Mouse (Mus musculus) gastrocnemius, postnatal 36 days (tissue): ENCODE measurements around the gene Tmem179b. TPM values are rescaled to one million over a fixed set of nuclear protein-coding genes. Genes with fewer than 3 reads are reported as not detected.
"Not testable (repeated sequence)": the region's sequence is repeated elsewhere in the genome, so short reads cannot be mapped to it uniquely, and the experiment has no call there.

Experiments used
- DNase-seq, 2 experiments: peaks; one replicate each; pipeline ENCODE4 v3.0.0; 2022
- intact Hi-C: fragments of 180-260 bp; cut with DNase I; formaldehyde crosslinking; loops from one replicate; pipeline ENCODE4 v1.15.1; 2025
- microRNA-seq, 2 experiments: library from miRNA; unstranded; fragments of <30 nt; microRNA quantifications; one replicate each; pipeline ENCODE4 v1.2.0; 2021
- total RNA-seq, 2 experiments: library from RNA; stranded (reverse); gene quantifications; 2 replicates each; pipeline ENCODE4 v1.2.3; 2021

The Tmem179b gene
- total RNA-seq, 2 experiments from 2014 or later, result 6.1 to 8.2 TPM

DNA sequence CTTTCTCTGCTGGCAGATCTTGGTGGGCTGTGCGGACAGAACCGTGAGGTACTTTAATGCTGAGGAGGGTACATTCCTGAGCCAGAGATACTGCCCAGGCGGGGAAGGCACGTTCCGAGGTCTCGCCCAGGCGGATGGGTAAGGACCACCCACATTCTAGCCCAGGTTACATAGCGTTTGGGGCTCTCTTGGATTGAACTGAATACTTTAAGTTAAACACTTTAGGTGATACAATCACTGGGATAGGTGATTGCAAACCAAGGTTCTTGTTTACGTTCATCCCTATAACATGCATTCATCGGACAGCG is 38.2 kb downstream of the Tmem179b start:
- intact Hi-C loops, result no loop called here
- DNase-seq, result no peak

DNA sequence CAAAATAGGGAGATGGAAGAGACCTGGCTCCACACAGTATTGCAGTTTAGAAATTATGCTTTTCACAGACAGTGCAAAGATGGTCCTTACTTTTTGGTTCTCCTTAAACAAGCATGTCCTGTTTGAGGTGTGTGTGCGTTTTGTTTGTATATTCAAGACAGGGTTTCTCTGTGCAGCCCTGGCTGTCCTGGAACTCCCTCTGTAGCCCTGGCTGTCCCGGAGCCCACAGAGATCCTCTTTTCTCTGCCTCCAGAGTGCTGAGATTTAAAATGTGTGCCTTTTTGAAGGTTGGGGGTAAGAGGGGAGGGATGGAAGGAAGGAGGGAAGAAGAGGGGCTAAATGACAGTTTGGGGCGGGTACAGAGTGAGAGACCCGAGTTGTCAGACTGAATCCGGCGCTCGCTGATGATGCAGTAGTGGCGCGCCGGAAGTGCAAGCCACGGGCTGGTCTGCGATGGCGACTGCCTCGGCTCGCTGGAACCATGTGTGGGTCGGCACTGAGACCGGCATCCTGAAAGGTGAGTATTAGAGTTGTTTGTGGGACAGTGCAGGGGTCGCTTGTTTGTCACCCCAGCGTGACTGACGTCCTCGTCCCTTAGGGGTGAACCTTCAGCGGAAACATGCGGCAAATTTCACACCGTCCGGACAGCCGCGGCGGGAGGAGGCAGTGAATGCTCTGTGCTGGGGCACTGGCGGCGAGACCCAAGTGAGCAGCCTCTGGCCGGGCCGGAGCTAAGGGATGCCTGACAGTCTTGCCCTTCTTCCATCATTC is 38.7 kb downstream of the Tmem179b start, which contains the start of gene Wdr74:
TSS of gene Wdr74 (plus strand) at position 439 of the 771 bp plus-strand sequence.
- intact Hi-C loops, result no loop called here
- DNase-seq, result peak; percentile 85 to 88

DNA sequence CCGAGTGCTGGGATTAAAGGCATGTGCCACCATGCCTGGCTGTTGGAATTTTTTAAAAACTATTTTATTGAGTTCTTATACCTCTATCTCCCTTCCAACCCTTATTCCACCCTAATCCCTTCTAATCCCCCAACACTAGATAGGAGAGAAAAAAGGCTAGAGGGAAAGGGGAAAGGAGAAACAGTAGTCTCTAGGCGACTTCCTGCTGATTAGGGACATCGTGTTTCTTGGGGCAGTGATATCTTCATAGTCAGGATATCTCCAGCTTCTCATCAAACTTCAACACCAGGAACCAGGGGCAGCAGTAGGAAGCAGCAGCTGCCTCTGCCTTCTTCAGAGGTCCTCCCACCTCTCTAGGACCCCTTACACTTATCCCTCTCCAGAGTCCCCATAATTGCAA is 39.9 kb downstream of the Tmem179b start:
- DNase-seq, result no peak
- intact Hi-C loops, result no loop called here

DNA sequence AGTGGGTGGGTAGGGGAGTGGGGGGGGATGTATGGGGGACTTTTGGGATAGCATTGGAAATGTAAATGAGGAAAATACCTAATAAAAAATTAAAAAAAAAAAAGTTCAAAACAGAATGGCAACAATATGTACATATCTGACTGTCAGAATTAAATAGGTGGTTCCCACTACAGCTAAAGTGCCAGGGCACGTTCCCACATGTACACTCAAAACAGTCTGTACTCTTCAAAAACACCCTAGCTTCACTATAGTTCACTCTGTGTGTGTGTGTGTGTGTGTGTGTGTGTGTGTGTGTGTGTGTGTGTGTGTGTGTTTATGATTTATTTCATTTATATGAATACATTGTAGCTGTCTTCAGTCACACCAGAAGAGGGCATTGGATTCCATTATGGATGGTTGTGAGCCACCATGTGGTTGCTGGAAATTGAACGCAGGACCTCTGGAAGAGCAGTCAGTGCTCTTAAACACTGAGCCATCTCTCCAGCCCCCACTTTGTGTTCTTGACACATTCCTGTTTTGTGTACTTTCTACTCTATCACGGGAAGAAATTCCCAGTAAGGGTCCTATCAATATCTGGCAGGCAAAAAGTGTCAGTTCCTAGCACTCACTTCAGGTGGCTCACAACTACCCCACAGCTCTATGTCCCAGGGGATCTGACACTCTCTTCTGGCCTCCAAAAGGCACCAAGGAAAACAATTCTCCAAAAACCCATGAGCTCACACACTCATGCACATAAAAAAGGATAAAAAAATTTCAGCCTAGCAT is 45.8 kb downstream of the Tmem179b start:
- intact Hi-C loops, DNase-seq: not testable (repeated sequence)

DNA sequence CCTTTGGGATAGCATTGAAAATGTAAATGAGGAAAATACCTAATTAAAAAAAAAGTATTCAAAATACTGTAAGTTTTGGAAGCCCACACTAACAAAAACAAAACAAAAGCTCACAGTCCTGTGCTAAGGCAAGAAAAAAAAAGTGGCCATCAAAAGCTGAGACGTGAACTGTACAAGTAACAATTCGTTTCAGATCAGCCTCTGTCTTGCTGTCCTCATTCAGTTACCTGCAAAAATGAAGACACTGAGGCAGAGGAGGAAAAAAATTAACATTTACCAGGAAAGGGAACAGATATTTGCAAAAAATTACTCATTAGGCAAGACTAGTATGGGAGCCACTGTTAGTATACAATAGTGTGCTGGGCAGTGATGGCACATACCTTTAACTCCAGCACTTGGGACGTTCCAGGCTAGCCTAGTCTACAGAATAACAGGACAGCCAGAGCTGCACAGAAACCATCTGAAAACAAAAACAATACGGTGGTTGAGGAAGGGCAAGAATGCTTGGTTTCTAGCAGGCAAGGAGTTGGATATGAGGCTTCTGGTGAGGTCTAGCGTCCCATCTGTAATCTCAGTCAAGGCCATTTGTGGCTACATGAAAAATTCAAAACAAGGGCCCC is 46.7 kb downstream of the Tmem179b start:
- intact Hi-C loops, result no loop called here
- DNase-seq, result no peak

DNA sequence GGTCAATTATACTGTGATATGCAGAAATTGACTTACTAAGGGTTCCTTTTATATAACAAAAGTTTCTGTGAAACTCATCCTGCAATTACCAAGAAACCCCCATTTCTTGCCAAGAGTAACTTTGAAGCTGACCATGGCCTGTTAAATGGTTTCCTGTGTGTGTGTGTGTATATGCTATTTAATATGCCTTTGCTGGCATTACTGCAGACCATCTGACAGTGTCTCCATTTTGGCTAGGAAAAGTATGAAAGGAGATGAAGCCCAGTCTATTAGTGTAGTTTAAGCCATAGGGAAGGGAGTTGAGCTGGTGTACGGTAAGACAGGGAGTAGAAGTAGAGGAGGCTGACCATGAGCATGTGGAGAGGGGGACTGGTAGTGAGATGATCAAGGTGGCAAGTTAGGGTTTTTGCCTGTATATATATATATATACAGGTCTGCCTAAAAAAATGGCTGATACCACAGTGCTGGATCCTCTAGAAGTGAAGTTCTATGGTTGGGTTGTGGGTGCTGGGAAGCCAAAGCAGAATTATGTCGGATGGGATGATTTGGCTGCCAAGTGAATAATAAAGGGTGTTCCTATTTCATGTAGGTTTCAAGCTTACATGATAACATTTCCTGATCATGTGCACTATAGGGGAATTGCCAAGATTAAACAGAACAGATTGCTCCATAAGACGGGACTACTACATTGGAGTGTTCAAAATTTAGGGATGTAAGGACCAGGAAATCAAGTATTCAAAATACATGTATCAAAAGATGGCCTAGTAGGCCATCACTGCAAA is 47.5 kb downstream of the Tmem179b start:
- intact Hi-C loops, result no loop called here
- no peak for DNase-seq

DNA sequence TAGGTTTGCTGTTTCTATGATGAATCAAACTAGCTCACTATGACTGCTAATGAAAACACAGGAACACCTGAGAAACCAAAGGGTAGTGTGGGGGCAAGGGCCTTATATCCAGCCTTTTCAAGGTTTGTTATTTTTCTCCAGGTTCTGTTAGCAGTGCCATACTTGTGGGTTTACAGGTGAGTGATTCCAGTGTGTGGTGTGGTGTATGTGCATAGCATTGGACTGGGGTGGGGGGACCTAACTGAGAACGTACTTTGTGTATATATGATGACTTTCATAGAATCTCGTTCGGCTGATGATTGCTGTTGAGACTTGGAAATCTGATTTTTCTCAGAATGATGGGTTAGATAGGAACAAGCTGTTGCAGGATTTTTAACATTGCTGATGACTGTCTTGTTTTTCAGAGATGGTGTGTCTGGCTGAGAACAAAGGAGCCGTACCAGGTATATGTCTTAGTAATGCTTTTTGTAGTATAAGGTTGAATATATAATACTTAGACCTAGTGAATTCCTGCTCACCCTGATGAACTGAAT is 49.1 kb downstream of the Tmem179b start:
- intact Hi-C loops, result no loop called here

DNA sequence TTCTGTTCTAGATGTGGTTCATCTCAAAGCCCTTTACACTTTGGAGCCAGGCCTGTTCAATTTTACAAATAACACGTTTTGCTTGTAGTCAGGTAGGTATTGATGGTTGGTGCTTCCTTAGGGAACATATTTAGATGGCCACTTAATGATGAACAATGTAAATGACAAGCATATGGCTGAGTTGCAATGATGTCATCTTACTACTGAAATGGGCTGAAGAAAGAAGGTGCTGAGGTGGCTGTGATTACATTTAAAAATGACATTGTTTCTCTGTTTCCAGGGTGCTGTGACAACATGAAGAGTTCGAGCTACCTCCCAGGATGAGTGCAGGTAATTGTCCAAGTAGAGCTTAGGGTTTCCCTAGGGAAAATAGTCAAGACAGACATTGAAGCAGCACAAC is 49.9 kb downstream of the Tmem179b start:
- intact Hi-C loops, result no loop called here
- no peak for DNase-seq

More for the DNA sequence above, 49.1 kb downstream of the Tmem179b start:
- no peak for DNase-seq

DNA sequence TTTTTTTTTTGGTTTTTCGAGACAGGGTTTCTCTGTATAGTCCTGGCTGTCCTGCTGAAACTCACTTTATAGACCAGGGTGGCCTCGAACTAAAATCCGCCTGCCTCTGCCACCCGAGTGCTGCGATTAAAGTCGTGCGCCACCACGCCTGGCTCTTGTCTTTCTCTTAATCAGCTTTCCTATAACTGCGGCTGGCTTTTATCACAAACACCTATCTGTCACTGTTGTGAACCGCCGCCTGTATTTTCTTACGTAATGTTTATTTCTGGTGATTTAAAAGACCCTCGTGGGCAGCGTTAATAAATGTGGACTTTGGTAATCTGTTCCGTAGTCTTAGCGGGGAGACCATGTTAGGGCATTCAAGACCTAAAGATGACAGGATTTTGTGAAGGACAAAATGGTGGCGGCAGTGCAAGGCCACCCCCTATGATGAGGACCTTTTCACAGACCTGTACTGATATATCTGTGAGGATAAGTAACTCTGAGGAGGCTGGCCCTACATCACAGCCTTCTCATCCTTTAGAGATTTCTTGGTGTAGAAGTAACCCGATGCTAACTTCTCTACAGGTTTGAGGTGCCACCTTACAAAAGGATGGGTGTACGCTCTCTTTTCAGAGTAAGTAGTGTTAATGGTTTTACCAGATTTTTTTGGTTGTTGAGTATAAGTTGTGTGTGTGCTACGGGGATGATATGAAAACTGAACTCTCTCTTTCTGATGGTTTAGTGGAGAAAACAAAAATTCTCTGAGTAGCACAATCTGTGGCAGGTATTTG is 50.5 kb downstream of the Tmem179b start:
- intact Hi-C loops, result no loop called here
- no peak for DNase-seq

DNA sequence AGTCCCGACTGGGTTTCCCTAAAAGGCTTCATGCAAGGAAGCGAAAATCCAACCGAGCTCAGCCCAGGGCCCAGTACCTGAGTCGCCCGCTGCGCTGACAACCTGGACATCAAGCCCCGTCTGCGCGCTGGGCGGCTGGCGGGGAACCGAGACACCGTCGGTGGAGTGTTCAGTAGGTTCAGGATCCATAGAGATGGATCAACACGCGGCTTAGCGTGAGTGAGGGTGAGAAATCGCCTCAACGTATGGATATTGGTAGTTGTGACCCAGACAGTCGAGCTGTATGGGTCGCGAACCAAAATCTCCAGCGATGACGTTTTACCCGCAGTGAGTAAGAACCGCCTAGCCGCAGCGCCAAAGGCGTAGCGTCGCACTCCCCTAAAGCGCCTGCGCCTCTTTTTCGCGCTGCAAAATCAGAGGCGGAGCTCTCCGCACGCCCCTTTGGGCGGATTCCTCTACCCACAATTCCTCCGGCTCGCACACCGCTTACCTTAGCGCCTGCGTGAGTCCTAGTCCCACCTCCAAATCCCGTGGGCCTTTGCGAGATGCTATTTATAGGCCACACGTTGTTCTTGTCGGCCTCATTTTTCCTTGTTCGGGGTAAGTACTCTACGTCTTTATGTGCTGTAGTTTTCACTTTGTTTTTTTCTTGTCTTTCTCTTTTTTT is 51.2 kb downstream of the Tmem179b start, which contains the start of gene Slc3a2:
TSS of gene Slc3a2 (minus strand) at position 463 of the 667 bp plus-strand sequence.
- DNase-seq, result peak; percentile 89 to 96
- intact Hi-C loops, result no loop called here

DNA sequence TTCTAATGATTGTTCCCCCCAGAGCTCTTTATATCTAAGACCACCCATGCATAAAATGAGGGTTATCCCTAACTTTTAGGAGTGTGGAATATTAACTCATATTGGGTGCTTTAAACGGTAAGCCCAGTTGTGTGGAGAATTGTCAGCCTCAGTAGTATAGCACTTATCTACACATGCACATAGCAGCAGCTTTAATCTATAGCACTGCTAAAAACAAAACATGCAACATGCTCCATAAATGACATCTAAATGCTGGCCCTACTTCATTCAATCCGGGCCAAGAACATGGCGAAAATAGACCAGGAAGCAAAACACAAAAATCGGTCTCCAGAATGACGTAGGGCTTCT is 51.7 kb downstream of the Tmem179b start:
- no peak for DNase-seq
- intact Hi-C loops, result no loop called here

Small RNA genes lying within 50 kb of the gene (microRNA-seq; reads per million reads assigned to microRNA genes)
- 0 reads per million in 2 experiments for gene Mir6992

Other genes with a start within 250 kb of the Tmem179b start
- not detected for gene Slc22a8, start 183.2 kb downstream of the Tmem179b start, total RNA-seq
- not detected for gene Slc22a6, start 156.4 kb downstream of the Tmem179b start, total RNA-seq
- not detected for gene Chrm1, start 110.7 kb downstream of the Tmem179b start, total RNA-seq
- gene Slc3a2, start 51.1 kb downstream of the Tmem179b start, total RNA-seq, result 10 to 100 TPM; 27.9 to 30.0 TPM
- gene Wdr74, start 38.6 kb downstream of the Tmem179b start, total RNA-seq, result 10 to 100 TPM; 15.2 to 20.4 TPM
- gene 1700092M07Rik, start 33.7 kb downstream of the Tmem179b start, total RNA-seq, result under 1 TPM in 1 of 2 experiments, not detected in 1; 0.66 TPM
- 10 to 100 TPM; 19.0 to 19.9 TPM for gene Stx5a, start 33.1 kb downstream of the Tmem179b start, total RNA-seq
- 10 to 100 TPM; 24.1 to 32.9 TPM for gene Nxf1, start 17.4 kb downstream of the Tmem179b start, total RNA-seq
- 10 to 100 TPM; 79.6 to 84.2 TPM for gene Tmem223, start 3.5 kb downstream of the Tmem179b start, total RNA-seq
- 1 to 10 TPM; 4.6 to 4.9 TPM for gene Taf6l, start 11.9 kb upstream of the Tmem179b start, total RNA-seq
- 10 to 100 TPM; 32.0 to 35.4 TPM for gene Polr2g, start 24.1 kb upstream of the Tmem179b start, total RNA-seq
- under 1 TPM; 0.42 to 0.74 TPM for gene Zbtb3, start 28.1 kb upstream of the Tmem179b start, total RNA-seq
- gene Ttc9c, start 44.9 kb upstream of the Tmem179b start, total RNA-seq, result 1 to 10 TPM; 9.2 TPM
- 10 to 100 TPM; 31.0 to 36.6 TPM for gene Hnrnpul2, start 45.5 kb upstream of the Tmem179b start, total RNA-seq
- gene AC129217.1, start 55.3 kb upstream of the Tmem179b start, total RNA-seq, result 1 to 10 TPM in 1 of 2 experiments, not detected in 1; 1.4 TPM
- 10 to 100 TPM; 15.9 to 17.8 TPM for gene Bscl2, start 63.0 kb upstream of the Tmem179b start, total RNA-seq
- not detected for gene Gng3, start 64.7 kb upstream of the Tmem179b start, total RNA-seq
- gene Lrrn4cl, start 76.3 kb upstream of the Tmem179b start, total RNA-seq, result 1 to 10 TPM; 5.8 to 8.8 TPM
- gene Ubxn1, start 97.0 kb upstream of the Tmem179b start, total RNA-seq, result 100 to 1,000 TPM; 197 to 321 TPM
- 10 to 100 TPM; 56.4 to 67.2 TPM for gene Uqcc3, start 106.5 kb upstream of the Tmem179b start, total RNA-seq
- gene Lbhd1, start 109.3 kb upstream of the Tmem179b start, total RNA-seq, result 1 to 10 TPM; 3.5 TPM
- not detected for gene Gm49403, start 109.5 kb upstream of the Tmem179b start, total RNA-seq
- 10 to 100 TPM; 15.6 to 17.1 TPM for gene 1810009A15Rik, start 114.4 kb upstream of the Tmem179b start, total RNA-seq
- under 1 TPM in 1 of 2 experiments, not detected in 1; 0.84 TPM for gene Gm49416, start 114.5 kb upstream of the Tmem179b start, total RNA-seq
- gene Ints5, start 118.5 kb upstream of the Tmem179b start, total RNA-seq, result 1 to 10 TPM; 8.4 to 9.4 TPM
- 10 to 100 TPM; 19.3 to 19.9 TPM for gene Ganab, start 123.6 kb upstream of the Tmem179b start, total RNA-seq
- gene B3gat3, start 145.9 kb upstream of the Tmem179b start, total RNA-seq, result 10 to 100 TPM; 28.3 to 31.2 TPM
- gene Rom1, start 154.9 kb upstream of the Tmem179b start, total RNA-seq, result 10 to 100 TPM in 1 of 2 experiments, 1 to 10 TPM in 1; 6.9 to 11.0 TPM
- gene Eml3, start 155.1 kb upstream of the Tmem179b start, total RNA-seq, result 1 to 10 TPM; 5.1 to 7.3 TPM
- 10 to 100 TPM; 19.4 to 24.1 TPM for gene Mta2, start 167.4 kb upstream of the Tmem179b start, total RNA-seq
- gene Tut1, start 179.4 kb upstream of the Tmem179b start, total RNA-seq, result 1 to 10 TPM; 6.0 to 7.7 TPM
- gene Eef1g, start 192.6 kb upstream of the Tmem179b start, total RNA-seq, result 100 to 1,000 TPM; 441 to 447 TPM
- 100 to 1,000 TPM; 171 to 208 TPM for gene Ahnak, start 214.8 kb upstream of the Tmem179b start, total RNA-seq